Mouse (Mus musculus): ENCODE results near the gene Tmem72. TPM values are rescaled to one million over a fixed set of nuclear protein-coding genes. Genes with fewer than 3 reads are reported as not detected.
A peak's percentile ranks its signal among the peaks of the same experiment; 100 is the strongest.

Gene Tmem72
- polyA plus RNA-seq, 1 experiment from 2014 or later, result 1.7 TPM

DNA sequence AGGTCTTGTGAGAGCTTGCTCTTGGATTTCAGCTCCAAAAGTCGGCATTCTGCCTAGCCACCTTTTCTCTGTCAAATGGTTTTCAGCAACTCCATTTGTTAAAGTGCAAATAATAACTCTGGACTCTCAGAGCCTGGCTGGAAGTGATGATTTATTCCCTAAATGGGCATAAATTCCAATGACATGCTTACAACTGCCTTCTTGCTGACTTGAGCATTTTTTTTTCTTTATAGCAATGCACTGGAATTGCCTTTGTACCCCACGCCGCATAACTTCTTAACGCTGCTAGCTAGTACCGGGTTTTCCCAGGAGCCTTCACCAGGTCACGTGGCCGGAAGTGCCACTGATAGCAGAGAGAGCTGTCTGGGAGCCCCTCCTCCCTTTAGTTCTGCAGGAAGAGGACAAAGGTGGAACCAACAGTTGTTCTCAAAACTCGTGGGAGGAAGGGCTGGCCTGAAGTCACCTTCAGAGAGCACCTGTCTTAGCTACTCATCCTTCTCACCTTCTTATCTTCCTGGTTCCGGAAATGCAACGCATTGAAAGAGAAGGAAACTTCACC, 40.3 kb downstream of the Tmem72 start:
- peaks cover 25% of the 10 kb centered on the region for H3K4me1 ChIP-seq (replicated peaks)
- no peak overlapping the region for H3K4me2 ChIP-seq
- no peak overlapping the region for H3K4me3 ChIP-seq
- H3K36me3 ChIP-seq, result no peaks in the 10 kb centered on the region
- no peak overlapping the region for H3K9ac ChIP-seq
- H3K9me3 ChIP-seq, result no peaks in the 10 kb centered on the region
- H3K27me3 ChIP-seq, result no peaks in the 10 kb centered on the region
- ATAC-seq (ENCODE audit: low FRiP score, low read depth), result no peak
- no peak overlapping the region for H3K27ac ChIP-seq (replicated peaks)
- WGBS, result 78% methylated on average over 10 of the region's 10 CpGs

DNA sequence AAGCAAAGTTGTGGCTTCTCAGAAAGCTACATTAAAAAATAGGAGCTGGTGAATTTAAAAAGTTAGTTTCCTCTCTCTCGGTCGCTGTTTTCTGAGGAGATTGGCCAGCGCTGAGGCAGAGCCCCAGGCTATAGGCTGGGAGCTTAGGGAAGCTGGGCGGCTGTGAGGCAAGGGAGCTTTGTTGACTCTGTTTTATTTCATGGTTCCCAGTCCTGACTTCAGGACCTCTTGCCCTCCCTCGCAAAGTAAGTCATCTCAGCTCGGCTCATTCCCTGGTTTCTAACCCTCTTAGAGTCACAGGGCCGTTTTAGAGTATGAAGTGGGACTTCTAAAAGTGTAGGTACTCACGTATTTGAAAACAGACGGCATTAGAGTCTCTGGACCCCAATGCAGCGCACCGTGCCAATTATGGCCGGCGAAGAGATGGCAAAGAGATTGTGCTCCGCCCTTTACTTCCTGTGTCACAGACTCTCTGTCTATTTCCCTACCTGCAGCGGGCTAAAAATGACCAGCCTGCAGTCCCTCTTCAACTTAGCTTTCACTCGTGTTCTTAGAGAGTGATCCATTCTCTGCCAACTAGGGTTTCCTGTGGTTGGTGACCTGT, 42.3 kb downstream of the Tmem72 start:
- Histone ChIP-seq H3K27me3 (no peaks in the 10 kb centered on the region), H3K4me1 (replicated peaks) (peaks cover 44% of the 10 kb centered on the region), H3K36me3 (no peaks in the 10 kb centered on the region), H3K4me3 (peak overlapping the region; percentile 55), H3K9me3 (no peaks in the 10 kb centered on the region), H3K9ac (peak overlapping the region; percentile 58), H3K4me2 (peak overlapping the region; percentile 93), H3K27ac (replicated peaks) (peak overlapping the region; percentile 74)
- ATAC-seq (ENCODE audit: low FRiP score, low read depth), result no peak
- 24% methylated on average over 16 of the region's 16 CpGs for WGBS

- no peaks in the 10 kb centered on the region for H3K9me3 ChIP-seq
- H3K27me3 ChIP-seq, result no peaks in the 10 kb centered on the region
- peak within 1 kb of the TSS; percentile 55 for H3K4me3 ChIP-seq
- no peaks in the 10 kb centered on the region for H3K36me3 ChIP-seq
- H3K27ac ChIP-seq (replicated peaks), result peak within 1 kb of the TSS; percentile 74
- peaks cover 44% of the 10 kb centered on the region for H3K4me1 ChIP-seq (replicated peaks)
- WGBS, result under 1% methylated on average over 44 of the region's 44 CpGs
- peak within 1 kb of the TSS; percentile 93 for H3K4me2 ChIP-seq
- ATAC-seq (ENCODE audit: low FRiP score, low read depth), result peak; percentile 91
- peak within 1 kb of the TSS; percentile 58 for H3K9ac ChIP-seq
Measured at GRCm38 (mm10) chr6:116673471-116674282, 43.0 kb downstream of the Tmem72 start, which contains the start of gene Rassf4. Gene Rassf4, minus strand, starts transcription at chr6:116673952.

DNA sequence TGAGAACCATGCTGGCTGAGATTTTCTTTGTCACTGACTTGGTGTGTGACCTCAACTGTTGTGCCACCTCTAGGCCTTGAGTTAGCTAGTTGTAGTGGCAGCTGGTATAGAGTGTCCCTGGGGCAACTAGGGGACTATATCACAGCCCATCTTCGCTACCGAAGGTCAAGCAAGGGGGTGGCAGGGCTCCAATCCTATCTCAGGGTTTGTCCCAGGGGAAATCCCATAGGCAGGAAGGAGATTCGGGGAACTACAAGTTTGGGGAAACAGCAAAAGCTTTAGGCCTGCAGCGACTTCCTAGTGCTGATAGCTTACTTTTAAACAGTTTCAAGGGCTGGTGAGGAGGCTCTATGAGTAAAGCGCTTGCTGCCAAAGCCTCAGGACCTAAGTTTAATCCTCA, 44.4 kb downstream of the Tmem72 start:
- Histone ChIP-seq H3K4me3 (peak overlapping the region; percentile 55), H3K27me3 (no peaks in the 10 kb centered on the region), H3K27ac (replicated peaks) (0 out of 2 replicates have a peak overlapping the region, but pooled peaks have one; percentile 22), H3K4me1 (replicated peaks) (peaks cover 46% of the 10 kb centered on the region), H3K4me2 (peak overlapping the region; percentile 93), H3K36me3 (no peaks in the 10 kb centered on the region), H3K9ac (no peak overlapping the region), H3K9me3 (no peaks in the 10 kb centered on the region)
- 46% methylated on average over 5 of the region's 5 CpGs for WGBS
- ATAC-seq (ENCODE audit: low FRiP score, low read depth), result no peak

- 69% methylated on average over 4 of the region's 4 CpGs for WGBS
- Histone ChIP-seq H3K27ac (replicated peaks) (no peak overlapping the region), H3K9ac (no peak overlapping the region), H3K36me3 (no peaks in the 10 kb centered on the region), H3K4me2 (peak overlapping the region; percentile 93), H3K4me3 (no peak overlapping the region), H3K4me1 (replicated peaks) (peaks cover 49% of the 10 kb centered on the region), H3K27me3 (no peaks in the 10 kb centered on the region), H3K9me3 (no peaks in the 10 kb centered on the region)
- ATAC-seq (ENCODE audit: low FRiP score, low read depth), result no peak
Measured at GRCm38 (mm10) chr6:116671768-116672167, 44.9 kb downstream of the Tmem72 start.

DNA sequence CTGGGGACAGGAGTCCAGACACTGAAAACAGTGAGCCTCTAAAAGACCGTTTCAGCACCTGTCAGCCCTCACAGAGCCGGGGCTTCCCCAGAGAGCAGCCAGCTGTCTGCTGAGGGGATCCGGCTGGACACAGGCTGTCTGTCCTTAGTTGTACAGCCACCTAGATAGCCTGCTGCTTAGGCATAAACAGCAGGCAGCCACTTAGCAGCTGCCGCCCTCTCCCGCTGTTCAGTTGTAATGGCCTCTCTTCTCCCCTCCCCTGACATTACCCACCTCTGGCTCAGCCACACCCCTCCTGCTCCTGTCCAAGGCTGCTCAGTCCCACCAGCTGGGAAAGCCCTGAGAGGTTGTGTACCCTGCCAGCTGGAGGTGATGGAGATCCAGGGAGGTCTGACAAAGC, 45.7 kb downstream of the Tmem72 start:
- H3K36me3 ChIP-seq, result no peaks in the 10 kb centered on the region
- peak overlapping the region; percentile 93 for H3K4me2 ChIP-seq
- WGBS, result 12% methylated on average over 5 of the region's 5 CpGs
- peak overlapping the region; percentile 12; the same call in 1 of the 2 replicates for H3K4me3 ChIP-seq
- no peaks in the 10 kb centered on the region for H3K9me3 ChIP-seq
- peak overlapping the region; percentile 72 for H3K27ac ChIP-seq (replicated peaks)
- H3K9ac ChIP-seq, result no peak overlapping the region
- no peaks in the 10 kb centered on the region for H3K27me3 ChIP-seq
- ATAC-seq (ENCODE audit: low FRiP score, low read depth), result peak; percentile 4; the same call in 1 of the 2 replicates
- peaks cover 54% of the 10 kb centered on the region for H3K4me1 ChIP-seq (replicated peaks)

DNA sequence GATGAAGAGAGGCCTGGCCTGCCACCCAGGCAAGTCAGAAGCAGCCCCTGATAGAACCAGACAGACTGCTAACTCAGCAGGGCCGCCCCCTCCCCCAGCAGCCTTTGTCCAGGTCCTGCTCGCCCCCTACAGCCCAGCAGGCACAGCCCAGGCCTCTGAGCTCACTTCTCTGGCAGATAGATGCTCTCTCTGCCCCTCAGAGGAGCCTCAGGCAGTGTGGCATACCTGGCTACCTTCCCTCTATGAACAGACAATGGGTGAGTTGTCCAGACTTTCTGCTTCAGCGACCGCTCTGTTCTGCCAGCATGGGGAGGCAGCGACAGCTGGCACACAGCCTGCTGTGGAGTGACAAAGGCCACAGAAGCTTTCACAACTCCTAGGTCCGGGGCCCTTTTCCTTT, 46.6 kb downstream of the Tmem72 start:
- Histone ChIP-seq H3K9ac (no peak overlapping the region), H3K27ac (replicated peaks) (peak overlapping the region; percentile 72), H3K4me2 (peak overlapping the region; percentile 93), H3K4me3 (no peak overlapping the region), H3K9me3 (no peaks in the 10 kb centered on the region), H3K4me1 (replicated peaks) (peaks cover 54% of the 10 kb centered on the region), H3K36me3 (no peaks in the 10 kb centered on the region), H3K27me3 (no peaks in the 10 kb centered on the region)
- peak; percentile 46 for ATAC-seq (ENCODE audit: low FRiP score, low read depth)
- WGBS, result 16% methylated on average over 6 of the region's 6 CpGs

GRCm38 (mm10) chr6:116668682-116669470, 47.8 kb downstream of the Tmem72 start:
- Histone ChIP-seq H3K4me1 (replicated peaks) (peaks cover 56% of the 10 kb centered on the region), H3K27ac (replicated peaks) (no peak overlapping the region), H3K9me3 (no peaks in the 10 kb centered on the region), H3K9ac (no peak overlapping the region), H3K4me3 (no peak overlapping the region), H3K36me3 (no peaks in the 10 kb centered on the region), H3K27me3 (no peaks in the 10 kb centered on the region), H3K4me2 (no peak overlapping the region)
- 35% methylated on average over 11 of the region's 11 CpGs for WGBS
- ATAC-seq (ENCODE audit: low FRiP score, low read depth), result no peak

DNA sequence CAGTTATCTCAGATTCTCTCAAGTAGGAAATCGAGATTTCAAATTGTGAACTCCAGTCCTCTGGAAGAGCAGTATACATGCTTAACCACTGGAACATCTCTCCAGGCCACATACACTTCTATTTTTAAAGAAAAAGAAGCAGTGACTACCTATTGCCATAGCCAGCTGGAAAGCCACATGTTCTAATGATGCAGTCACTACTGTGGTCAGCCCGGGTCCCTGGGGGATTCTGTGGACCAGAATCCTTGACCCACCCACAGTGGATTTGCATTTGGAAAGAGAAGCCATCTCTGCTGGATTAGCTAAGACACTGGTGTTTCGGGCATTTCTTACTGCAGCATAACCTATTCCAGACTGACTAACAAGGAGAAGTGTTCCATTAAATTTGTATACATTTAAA, 49.3 kb downstream of the Tmem72 start:
- 57% methylated on average over 3 of the region's 3 CpGs for WGBS
- H3K9me3 ChIP-seq, result no peaks in the 10 kb centered on the region
- no peak overlapping the region for H3K4me2 ChIP-seq
- no peak overlapping the region for H3K9ac ChIP-seq
- peaks cover 45% of the 10 kb centered on the region for H3K4me1 ChIP-seq (replicated peaks)
- no peaks in the 10 kb centered on the region for H3K27me3 ChIP-seq
- H3K4me3 ChIP-seq, result no peak overlapping the region
- peak overlapping the region; percentile 43 for H3K27ac ChIP-seq (replicated peaks)
- H3K36me3 ChIP-seq, result no peaks in the 10 kb centered on the region
- no peak for ATAC-seq (ENCODE audit: low FRiP score, low read depth)

DNA sequence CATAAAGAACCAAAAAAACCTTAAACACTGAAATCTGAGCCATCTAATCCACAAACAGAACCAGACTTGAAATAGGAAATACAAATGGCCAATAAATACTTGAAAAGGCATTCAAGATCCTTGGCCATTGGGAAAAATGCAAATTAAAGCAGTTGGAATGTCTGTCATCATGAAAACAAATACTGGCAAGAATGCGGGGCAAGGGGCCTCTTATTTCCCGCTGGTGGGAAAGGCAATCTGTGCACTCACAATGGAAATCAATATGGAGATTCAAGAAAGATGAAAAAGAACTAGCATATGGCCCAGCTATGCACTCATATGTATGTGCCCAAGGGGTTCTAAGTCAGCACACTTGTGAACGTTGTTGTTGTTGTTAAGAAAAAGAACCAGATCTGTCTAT, 49.8 kb downstream of the Tmem72 start:
- no peaks in the 10 kb centered on the region for H3K27me3 ChIP-seq
- H3K36me3 ChIP-seq, result no peaks in the 10 kb centered on the region
- no peak for ATAC-seq (ENCODE audit: low FRiP score, low read depth)
- no peak overlapping the region for H3K4me2 ChIP-seq
- no peak overlapping the region for H3K9ac ChIP-seq
- no peak overlapping the region for H3K4me3 ChIP-seq
- WGBS, result 15% methylated on average over 3 of the region's 3 CpGs
- peaks cover 42% of the 10 kb centered on the region for H3K4me1 ChIP-seq (replicated peaks)
- peak overlapping the region; percentile 43; the same call in 1 of the 2 replicates for H3K27ac ChIP-seq (replicated peaks)
- H3K9me3 ChIP-seq, result no peaks in the 10 kb centered on the region

- no peak overlapping the region for H3K27ac ChIP-seq (replicated peaks)
- H3K9me3 ChIP-seq, result no peaks in the 10 kb centered on the region
- H3K27me3 ChIP-seq, result no peaks in the 10 kb centered on the region
- H3K4me2 ChIP-seq, result no peak overlapping the region
- peaks cover 36% of the 10 kb centered on the region for H3K4me1 ChIP-seq (replicated peaks)
- WGBS, result 55% methylated on average over 12 of the region's 12 CpGs
- ATAC-seq (ENCODE audit: low FRiP score, low read depth), result no peak
- H3K36me3 ChIP-seq, result no peaks in the 10 kb centered on the region
- no peak overlapping the region for H3K9ac ChIP-seq
- no peak overlapping the region for H3K4me3 ChIP-seq
Measured at GRCm38 (mm10) chr6:116666085-116666750, 50.5 kb downstream of the Tmem72 start.

All from hindbrain, embryonic 15.5 days (tissue).